Comparison of ENCODE assay signal across 8 mouse cellular contexts in genomic region chr11:106122736-106123135, GRCm38 (mm10). TPM values are rescaled to one million over a fixed set of nuclear protein-coding genes. Genes with fewer than 3 reads are reported as not detected.
DNase-seq lines count a peak whose midpoint lies in the region; ATAC-seq and TF ChIP-seq lines count a peak whose summit lies in the region.

No protein-coding gene starts in this region.

- peak; percentile 10 for DNase-seq in gastrocnemius, adult 18-20 months (ENCODE audit: low spot score)
- DNase-seq in gastrocnemius, postnatal 10 days = no peak
- DNase-seq in kidney, postnatal 10 days = peak; percentile 23
- peak; percentile 57 for DNase-seq in naive thymus-derived CD4-positive, alpha-beta T cell, adult 2 months (ENCODE audit: low read depth)
- DNase-seq in cerebellum, adult 2 months = no peak
- DNase-seq in hindbrain, embryonic 10.5 days (ENCODE audit: low spot score) = no peak

- peak; percentile 97 for ATAC-seq in common myeloid progenitor, adult 5-6 weeks (replicated peaks; ENCODE audit: low read depth, poor library complexity, severe bottlenecking)
- ATAC-seq in megakaryocyte-erythroid progenitor cell, adult 5-6 weeks (replicated peaks; ENCODE audit: low FRiP score, low TSS enrichment, poor library complexity, severe bottlenecking) = no peak

- no peak for TF ChIP-seq POLR2A in cerebellum, adult 2 months (IDR thresholded peaks at IDR 0.05; ENCODE audit: borderline replicate concordance, insufficient read depth, low read length)

- H3K4me3 ChIP-seq in cerebellum, adult 2 months (replicated peaks; ENCODE audit: insufficient read depth, low read depth, low read length) = no peak overlapping the region
- H3K4me3 ChIP-seq in hindbrain, embryonic 10.5 days = no peak overlapping the region

- H3K27ac ChIP-seq in cerebellum, adult 2 months (ENCODE audit: insufficient read depth, low read length) = no peak overlapping the region
- H3K27ac ChIP-seq in hindbrain, embryonic 10.5 days = no peak overlapping the region

- no peaks in the 10 kb centered on the region for H3K27me3 ChIP-seq in cerebellum, adult 2 months (ENCODE audit: control insufficient read depth, insufficient read depth, low read length)
- no peaks in the 10 kb centered on the region for H3K27me3 ChIP-seq in hindbrain, embryonic 10.5 days (ENCODE audit: insufficient read depth, poor library complexity, severe bottlenecking)

- 86% methylated on average over 3 of the region's 3 CpGs for WGBS in cerebellum, adult 2 months
- 87% methylated on average over 3 of the region's 3 CpGs for WGBS in hindbrain, embryonic 10.5 days

- H3K36me3 ChIP-seq in hindbrain, embryonic 10.5 days = peaks cover 88% of the 10 kb centered on the region

- no peaks in the 10 kb centered on the region for H3K9me3 ChIP-seq in hindbrain, embryonic 10.5 days

- peaks cover 6% of the 10 kb centered on the region; the same call in 1 of the 2 replicates for H3K4me1 ChIP-seq in cerebellum, adult 2 months (ENCODE audit: control insufficient read depth, insufficient read depth, low read length)
- H3K4me1 ChIP-seq in hindbrain, embryonic 10.5 days (replicated peaks) = no peaks in the 10 kb centered on the region

- TF ChIP-seq CTCF in cerebellum, adult 2 months (IDR thresholded peaks at IDR 0.05; ENCODE audit: borderline replicate concordance, insufficient read depth, low read depth, low read length) = no peak

RNA-seq across cellular contexts. Expression of gene Gm10840, which starts 37.9 kb away (rescaled TPM):
- total RNA-seq in gastrocnemius, adult 18-20 months (2021) = not detected
- total RNA-seq in gastrocnemius, postnatal 10 days (2021) = not detected
- not detected in 2 replicates for total RNA-seq in common myeloid progenitor, adult 5-6 weeks (2017)
- not detected in 2 replicates for total RNA-seq in megakaryocyte-erythroid progenitor cell, adult 5-6 weeks (2014; fragmentation: Nextera tagmentation)
- not detected in 2 replicates for total RNA-seq in megakaryocyte-erythroid progenitor cell, adult 5-6 weeks (2017)
- not detected in 2 replicates for polyA plus RNA-seq in cerebellum, adult 2 months (2012; rRNA removed)
- 0.67 TPM in 1 of 2 replicates, not detected in the other for polyA plus RNA-seq in hindbrain, embryonic 10.5 days (2016; fragmentation: Nextera tagmentation; extraction: Ambion mirVana)

RNA-seq across cellular contexts. Expression of gene Limd2, which starts 37.9 kb away (rescaled TPM):
- 1 to 10 TPM; 3.2 to 3.6 TPM for total RNA-seq in gastrocnemius, adult 18-20 months (2021)
- 10 to 100 TPM; 13.2 to 18.1 TPM for total RNA-seq in gastrocnemius, postnatal 10 days (2021)
- 22.7 and 26.6 TPM in 2 replicates for total RNA-seq in common myeloid progenitor, adult 5-6 weeks (2017)
- total RNA-seq in megakaryocyte-erythroid progenitor cell, adult 5-6 weeks (2014; fragmentation: Nextera tagmentation) = 12.0 and 18.5 TPM in 2 replicates
- total RNA-seq in megakaryocyte-erythroid progenitor cell, adult 5-6 weeks (2017) = 4.4 and 5.9 TPM in 2 replicates
- polyA plus RNA-seq in cerebellum, adult 2 months (2012; rRNA removed) = 36.1 and 41.1 TPM in 2 replicates
- 366 and 418 TPM in 2 replicates for polyA plus RNA-seq in hindbrain, embryonic 10.5 days (2016; fragmentation: Nextera tagmentation; extraction: Ambion mirVana)

RNA-seq across cellular contexts. Expression of gene Map3k3, which starts 38.3 kb away (rescaled TPM):
- total RNA-seq in gastrocnemius, adult 18-20 months (2021) = 10 to 100 TPM; 20.9 to 23.2 TPM
- 10 to 100 TPM; 26.5 to 33.3 TPM for total RNA-seq in gastrocnemius, postnatal 10 days (2021)
- total RNA-seq in common myeloid progenitor, adult 5-6 weeks (2017) = 14.7 and 28.0 TPM in 2 replicates
- 10.3 and 19.9 TPM in 2 replicates for total RNA-seq in megakaryocyte-erythroid progenitor cell, adult 5-6 weeks (2014; fragmentation: Nextera tagmentation)
- total RNA-seq in megakaryocyte-erythroid progenitor cell, adult 5-6 weeks (2017) = 5.9 and 9.0 TPM in 2 replicates
- polyA plus RNA-seq in cerebellum, adult 2 months (2012; rRNA removed) = 33.8 and 34.0 TPM in 2 replicates
- 21.7 and 23.5 TPM in 2 replicates for polyA plus RNA-seq in hindbrain, embryonic 10.5 days (2016; fragmentation: Nextera tagmentation; extraction: Ambion mirVana)

RNA-seq across cellular contexts. Expression of gene Taco1, which starts 56.9 kb away (rescaled TPM):
- total RNA-seq in gastrocnemius, adult 18-20 months (2021) = 10 to 100 TPM; 39.7 to 44.4 TPM
- 10 to 100 TPM; 25.3 to 31.4 TPM for total RNA-seq in gastrocnemius, postnatal 10 days (2021)
- 14.5 and 21.1 TPM in 2 replicates for total RNA-seq in common myeloid progenitor, adult 5-6 weeks (2017)
- 8.3 and 9.0 TPM in 2 replicates for total RNA-seq in megakaryocyte-erythroid progenitor cell, adult 5-6 weeks (2014; fragmentation: Nextera tagmentation)
- 15.2 and 29.7 TPM in 2 replicates for total RNA-seq in megakaryocyte-erythroid progenitor cell, adult 5-6 weeks (2017)
- 14.3 and 17.7 TPM in 2 replicates for polyA plus RNA-seq in cerebellum, adult 2 months (2012; rRNA removed)
- polyA plus RNA-seq in hindbrain, embryonic 10.5 days (2016; fragmentation: Nextera tagmentation; extraction: Ambion mirVana) = 10.4 and 14.0 TPM in 2 replicates

Comparison
In these comparisons a context has a peak if more than half of its experiments do, and no peak if none do; other contexts are left out.
1. DNase-seq: peak in gastrocnemius, adult 18-20 months (single experiment), kidney, postnatal 10 days (single experiment) and naive thymus-derived CD4-positive, alpha-beta T cell, adult 2 months (single experiment); none in gastrocnemius, postnatal 10 days (single experiment), cerebellum, adult 2 months (0 of 2) and hindbrain, embryonic 10.5 days (single experiment).